Mouse (Mus musculus): ENCODE measurements at regions not wholly inside any gene's neighbourhood (a gene's known extent, or its start where the extent isn't known, plus 50 kb on each side); places are given as distances from the start of the nearest gene placed in this dataset.
A peak's percentile ranks its signal among the peaks of the same experiment; 100 is the strongest.

- DNase-seq (ENCODE audit: low read depth, low spot score): no peak
Measured at GRCm38 (mm10) chr11:45058658-45059057, 441.5 kb downstream of the Ebf1 start.

GRCm38 (mm10) chr11:45066592-45066991, 449.5 kb downstream of the Ebf1 start:
- no peak for DNase-seq (ENCODE audit: low read depth, low spot score)

GRCm38 (mm10) chr11:45070280-45070679, 453.2 kb downstream of the Ebf1 start:
- DNase-seq (ENCODE audit: low read depth, low spot score): no peak

- DNase-seq (ENCODE audit: low read depth, low spot score): no peak
Measured at GRCm38 (mm10) chr11:45071195-45071594, 454.1 kb downstream of the Ebf1 start.

- no peak for DNase-seq (ENCODE audit: low read depth, low spot score)
Measured at GRCm38 (mm10) chr11:45084506-45085037, 467.5 kb downstream of the Ebf1 start.

- no peak for DNase-seq (ENCODE audit: low read depth, low spot score)
Measured at GRCm38 (mm10) chr11:45085145-45085544, 468.0 kb downstream of the Ebf1 start.

- no peak for DNase-seq (ENCODE audit: low read depth, low spot score)
Measured at GRCm38 (mm10) chr11:45087186-45087915, 470.2 kb downstream of the Ebf1 start.

- no peak for DNase-seq (ENCODE audit: low read depth, low spot score)
Measured at GRCm38 (mm10) chr11:45088286-45088685, 471.2 kb downstream of the Ebf1 start.

- no peak for DNase-seq (ENCODE audit: low read depth, low spot score)
Measured at GRCm38 (mm10) chr11:45089561-45089960, 472.4 kb downstream of the Ebf1 start.

- peak; percentile 26 for DNase-seq (ENCODE audit: low read depth, low spot score)
Measured at GRCm38 (mm10) chr11:45103498-45104336, 486.6 kb downstream of the Ebf1 start.

- no peak for DNase-seq (ENCODE audit: low read depth, low spot score)
Measured at GRCm38 (mm10) chr11:45116702-45117101, 499.6 kb downstream of the Ebf1 start.

- DNase-seq (ENCODE audit: low read depth, low spot score): no peak
Measured at GRCm38 (mm10) chr11:45123276-45123675, 506.2 kb downstream of the Ebf1 start.

- DNase-seq (ENCODE audit: low read depth, low spot score): no peak
Measured at GRCm38 (mm10) chr11:45136781-45137180, 519.7 kb downstream of the Ebf1 start.

GRCm38 (mm10) chr11:45138351-45138975, 521.3 kb downstream of the Ebf1 start:
- DNase-seq (ENCODE audit: low read depth, low spot score): no peak

- DNase-seq (ENCODE audit: low read depth, low spot score): no peak
Measured at GRCm38 (mm10) chr11:45140490-45140889, 523.4 kb downstream of the Ebf1 start.

- no peak for DNase-seq (ENCODE audit: low read depth, low spot score)
Measured at GRCm38 (mm10) chr11:45154070-45154469, 537.0 kb downstream of the Ebf1 start.

- no peak for DNase-seq (ENCODE audit: low read depth, low spot score)
Measured at GRCm38 (mm10) chr11:45154497-45154896, 537.4 kb downstream of the Ebf1 start.

- DNase-seq (ENCODE audit: low read depth, low spot score): no peak
Measured at GRCm38 (mm10) chr11:45155782-45156181, 538.7 kb downstream of the Ebf1 start.

GRCm38 (mm10) chr11:45158282-45158681, 541.2 kb downstream of the Ebf1 start:
- DNase-seq (ENCODE audit: low read depth, low spot score): no peak

- no peak for DNase-seq (ENCODE audit: low read depth, low spot score)
Measured at GRCm38 (mm10) chr11:45160871-45161270, 543.8 kb downstream of the Ebf1 start.

GRCm38 (mm10) chr11:45173546-45173945, 556.4 kb downstream of the Ebf1 start:
- DNase-seq (ENCODE audit: low read depth, low spot score): no peak

- no peak for DNase-seq (ENCODE audit: low read depth, low spot score)
Measured at GRCm38 (mm10) chr11:45174071-45174470, 557.0 kb downstream of the Ebf1 start.

Data from brain, embryonic 18.5 days (tissue).